Mouse (Mus musculus): Measurements from ENCODE around the gene Asic2. TPM values are rescaled to one million over a fixed set of nuclear protein-coding genes. Genes with fewer than 3 reads are reported as not detected.

Asic2 gene
- polyA plus RNA-seq, 1 experiment = not detected

- no peak overlapping the region for H3K4me3 ChIP-seq (replicated peaks)
- TF ChIP-seq GATA1 (IDR thresholded peaks at IDR 0.05; ENCODE audit: low read length) (no peak), TAL1 (IDR thresholded peaks at IDR 0.05; ENCODE audit: low read length) (no peak)
- H3K27me3 ChIP-seq (ENCODE audit: control insufficient read depth) = no peaks in the 10 kb centered on the region
- H3K4me1 ChIP-seq (ENCODE audit: control insufficient read depth) = no peaks in the 10 kb centered on the region
- no peaks in the 10 kb centered on the region for H3K9me3 ChIP-seq (ENCODE audit: control insufficient read depth, low read length)
- no peaks in the 10 kb centered on the region for H3K36me3 ChIP-seq (ENCODE audit: control insufficient read depth)
Measured at GRCm38 (mm10) chr11:81999469-81999868, 31.2 kb upstream of the Asic2 start.

- H3K4me1 ChIP-seq (ENCODE audit: control insufficient read depth) = no peaks in the 10 kb centered on the region
- no peaks in the 10 kb centered on the region for H3K27me3 ChIP-seq (ENCODE audit: control insufficient read depth)
- H3K4me3 ChIP-seq (replicated peaks) = no peak overlapping the region
- 0 out of 2 replicates have a peak, but pooled peaks cover 2% of the 10 kb centered on the region for H3K9me3 ChIP-seq (ENCODE audit: control insufficient read depth, low read length)
- no peak for TF ChIP-seq GATA1 (IDR thresholded peaks at IDR 0.05; ENCODE audit: low read length)
- TF ChIP-seq TAL1 (IDR thresholded peaks at IDR 0.05; ENCODE audit: low read length) = no peak
- H3K36me3 ChIP-seq (ENCODE audit: control insufficient read depth) = no peaks in the 10 kb centered on the region
Measured at GRCm38 (mm10) chr11:81998646-81999045, 30.4 kb upstream of the Asic2 start.

- no peaks in the 10 kb centered on the region for H3K27me3 ChIP-seq (ENCODE audit: control insufficient read depth)
- H3K9me3 ChIP-seq (ENCODE audit: control insufficient read depth, low read length) = 0 out of 2 replicates have a peak, but pooled peaks cover 2% of the 10 kb centered on the region
- no peak for TF ChIP-seq TAL1 (IDR thresholded peaks at IDR 0.05; ENCODE audit: low read length)
- TF ChIP-seq GATA1 (IDR thresholded peaks at IDR 0.05; ENCODE audit: low read length) = no peak
- no peaks in the 10 kb centered on the region for H3K4me1 ChIP-seq (ENCODE audit: control insufficient read depth)
- H3K36me3 ChIP-seq (ENCODE audit: control insufficient read depth) = no peaks in the 10 kb centered on the region
- no peak overlapping the region for H3K4me3 ChIP-seq (replicated peaks)
Measured at GRCm38 (mm10) chr11:81997085-81997484, 28.8 kb upstream of the Asic2 start.

GRCm38 (mm10) chr11:81996172-81996841 lies 28.1 kb upstream of the Asic2 start:
- TF ChIP-seq GATA1 (IDR thresholded peaks at IDR 0.05; ENCODE audit: low read length) (no peak), TAL1 (IDR thresholded peaks at IDR 0.05; ENCODE audit: low read length) (no peak)

GRCm38 (mm10) chr11:81983146-81983545 lies 14.9 kb upstream of the Asic2 start:
- TF ChIP-seq TAL1 (IDR thresholded peaks at IDR 0.05; ENCODE audit: low read length) = no peak
- no peak for TF ChIP-seq GATA1 (IDR thresholded peaks at IDR 0.05; ENCODE audit: low read length)
- no peaks in the 10 kb centered on the region for H3K9me3 ChIP-seq (ENCODE audit: control insufficient read depth, low read length)
- no peaks in the 10 kb centered on the region for H3K27me3 ChIP-seq (ENCODE audit: control insufficient read depth)
- no peaks in the 10 kb centered on the region for H3K36me3 ChIP-seq (ENCODE audit: control insufficient read depth)
- no peaks in the 10 kb centered on the region for H3K4me1 ChIP-seq (ENCODE audit: control insufficient read depth)
- H3K4me3 ChIP-seq (replicated peaks) = no peak overlapping the region

More at GRCm38 (mm10) chr11:81996172-81996841, 28.1 kb upstream of the Asic2 start:
- no peaks in the 10 kb centered on the region for H3K36me3 ChIP-seq (ENCODE audit: control insufficient read depth)
- no peak overlapping the region for H3K4me3 ChIP-seq (replicated peaks)
- H3K9me3 ChIP-seq (ENCODE audit: control insufficient read depth, low read length) = 0 out of 2 replicates have a peak, but pooled peaks cover 2% of the 10 kb centered on the region
- no peaks in the 10 kb centered on the region for H3K4me1 ChIP-seq (ENCODE audit: control insufficient read depth)
- no peaks in the 10 kb centered on the region for H3K27me3 ChIP-seq (ENCODE audit: control insufficient read depth)

- Histone ChIP-seq H3K4me1 (ENCODE audit: control insufficient read depth) (no peaks in the 10 kb centered on the region), H3K9me3 (ENCODE audit: control insufficient read depth, low read length) (no peaks in the 10 kb centered on the region), H3K4me3 (replicated peaks) (no peak overlapping the region), H3K27me3 (ENCODE audit: control insufficient read depth) (no peaks in the 10 kb centered on the region), H3K36me3 (ENCODE audit: control insufficient read depth) (no peaks in the 10 kb centered on the region)
- TF ChIP-seq TAL1 (IDR thresholded peaks at IDR 0.05; ENCODE audit: low read length) (no peak), GATA1 (IDR thresholded peaks at IDR 0.05; ENCODE audit: low read length) (no peak)
Measured at GRCm38 (mm10) chr11:81982191-81982590, 13.9 kb upstream of the Asic2 start.

- no peaks in the 10 kb centered on the region for H3K27me3 ChIP-seq (ENCODE audit: control insufficient read depth)
- no peaks in the 10 kb centered on the region for H3K9me3 ChIP-seq (ENCODE audit: control insufficient read depth, low read length)
- TF ChIP-seq GATA1 (IDR thresholded peaks at IDR 0.05; ENCODE audit: low read length) (no peak), TAL1 (IDR thresholded peaks at IDR 0.05; ENCODE audit: low read length) (no peak)
- H3K36me3 ChIP-seq (ENCODE audit: control insufficient read depth) = no peaks in the 10 kb centered on the region
- no peaks in the 10 kb centered on the region for H3K4me1 ChIP-seq (ENCODE audit: control insufficient read depth)
- no peak overlapping the region for H3K4me3 ChIP-seq (replicated peaks)
Measured at GRCm38 (mm10) chr11:81974577-81974976, 6.3 kb upstream of the Asic2 start.

- H3K9me3 ChIP-seq (ENCODE audit: control insufficient read depth, low read length) = no peaks in the 10 kb centered on the region
- H3K36me3 ChIP-seq (ENCODE audit: control insufficient read depth) = no peaks in the 10 kb centered on the region
- no peaks in the 10 kb centered on the region for H3K4me1 ChIP-seq (ENCODE audit: control insufficient read depth)
- peaks cover 3% of the 10 kb centered on the region; the same call in 1 of the 2 replicates for H3K27me3 ChIP-seq (ENCODE audit: control insufficient read depth)
- no peak overlapping the region for H3K4me3 ChIP-seq (replicated peaks)
- no peak for TF ChIP-seq TAL1 (IDR thresholded peaks at IDR 0.05; ENCODE audit: low read length)
- no peak for TF ChIP-seq GATA1 (IDR thresholded peaks at IDR 0.05; ENCODE audit: low read length)
Measured at GRCm38 (mm10) chr11:81973699-81974098, 5.4 kb upstream of the Asic2 start.

- Histone ChIP-seq H3K36me3 (ENCODE audit: control insufficient read depth) (no peaks in the 10 kb centered on the region), H3K27me3 (ENCODE audit: control insufficient read depth) (peaks cover 8% of the 10 kb centered on the region), H3K4me3 (replicated peaks) (no peak overlapping the region), H3K9me3 (ENCODE audit: control insufficient read depth, low read length) (no peaks in the 10 kb centered on the region), H3K4me1 (ENCODE audit: control insufficient read depth) (no peaks in the 10 kb centered on the region)
- TF ChIP-seq TAL1 (IDR thresholded peaks at IDR 0.05; ENCODE audit: low read length) (no peak), GATA1 (IDR thresholded peaks at IDR 0.05; ENCODE audit: low read length) (no peak)
Measured at GRCm38 (mm10) chr11:81972044-81972443, 3.8 kb upstream of the Asic2 start.
